In the genomic region with DNA sequence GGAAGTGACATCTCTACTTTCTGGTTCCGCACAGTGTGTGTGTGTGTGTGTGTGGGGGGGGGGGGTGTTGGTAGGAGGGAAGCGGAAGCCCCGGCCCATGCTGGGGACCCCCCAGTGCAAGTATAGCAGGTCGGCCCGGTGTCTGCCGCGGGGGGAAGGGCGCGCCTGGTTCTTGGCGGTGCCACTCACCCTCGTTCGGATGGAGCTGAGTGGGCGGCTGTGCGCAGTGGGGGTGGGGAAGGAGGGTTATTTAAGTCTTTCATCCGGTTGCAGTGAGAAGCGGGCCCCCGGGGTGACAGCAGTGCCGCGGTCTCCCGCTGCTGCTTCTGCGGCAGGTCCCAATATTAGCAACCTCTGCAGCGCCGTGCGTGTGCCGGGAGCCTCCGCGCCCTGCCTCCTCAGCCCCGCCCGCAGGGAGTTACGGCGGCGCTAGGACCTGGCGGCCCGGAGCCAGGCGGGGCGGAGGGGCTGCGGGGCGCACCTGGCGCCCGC, we compare ENCODE assay signal across 8 mouse cellular contexts. TPM values are rescaled to one million over a fixed set of nuclear protein-coding genes. Genes with fewer than 3 reads are reported as not detected.
DNase-seq lines count a peak whose midpoint lies in the region; ATAC-seq and TF ChIP-seq lines count a peak whose summit lies in the region.

No protein-coding gene starts in this region.

- no peaks in the 10 kb centered on the region for H3K36me3 ChIP-seq in forebrain, postnatal 0 days (ENCODE audit: insufficient read depth)
- no peaks in the 10 kb centered on the region for H3K36me3 ChIP-seq in midbrain, embryonic 15.5 days (replicated peaks)

- peaks cover 8% of the 10 kb centered on the region for H3K4me1 ChIP-seq in forebrain, postnatal 0 days (ENCODE audit: insufficient read depth)
- H3K4me1 ChIP-seq in midbrain, embryonic 15.5 days = peaks cover 35% of the 10 kb centered on the region

- H3K27me3 ChIP-seq in forebrain, postnatal 0 days (ENCODE audit: insufficient read depth, low read length) = peaks cover 26% of the 10 kb centered on the region
- peaks cover 34% of the 10 kb centered on the region for H3K27me3 ChIP-seq in midbrain, embryonic 15.5 days (replicated peaks)

- intact Hi-C loops in left cerebral cortex, postnatal 14 days (cut with DNase I) = loop anchor here (10.0 kb wide), 1 partner anchor 129 kb away; no protein-coding TSS in a partner anchor

- H3K27ac ChIP-seq in forebrain, postnatal 0 days (ENCODE audit: low read depth, low read length) = peak overlapping the region; percentile 0
- H3K27ac ChIP-seq in midbrain, embryonic 15.5 days = peak overlapping the region; percentile 85

- peak; percentile 80 for ATAC-seq in forebrain, postnatal 0 days
- peak; percentile 85 for ATAC-seq in midbrain, embryonic 15.5 days (replicated peaks)

- WGBS in forebrain, postnatal 0 days = 0% methylated on average over 40 of the region's 40 CpGs
- WGBS in midbrain, embryonic 15.5 days = under 1% methylated on average over 38 of the region's 40 CpGs

- peak overlapping the region; percentile 96 for H3K4me2 ChIP-seq in forebrain, postnatal 0 days (ENCODE audit: low read depth)
- H3K4me2 ChIP-seq in midbrain, embryonic 15.5 days = peak overlapping the region; percentile 97

- H3K9ac ChIP-seq in forebrain, postnatal 0 days = peak overlapping the region; percentile 62
- peak overlapping the region; percentile 73 for H3K9ac ChIP-seq in midbrain, embryonic 15.5 days

- no peak for TF ChIP-seq CTCF in forebrain, postnatal 0 days (IDR thresholded peaks at IDR 0.05; ENCODE audit: low read depth)

- peak; percentile 27 for DNase-seq in gastrocnemius, postnatal 10 days
- no peak for DNase-seq in gastrocnemius, adult 18-20 months (ENCODE audit: low spot score)
- peak; percentile 85 to 93 for DNase-seq in cerebellum, adult 18-20 months
- DNase-seq in forebrain, postnatal 0 days = peak; percentile 80
- DNase-seq in induced T-regulatory cell, adult 2 months (ENCODE audit: low read depth) = peak; percentile 56
- DNase-seq in left cerebral cortex, postnatal 14 days (ENCODE audit: low spot score in 2 of 2) = peak; percentile 68 to 75
- DNase-seq in thymus, adult 18-20 months = peak; percentile 24 to 39

- no peaks in the 10 kb centered on the region for H3K9me3 ChIP-seq in forebrain, postnatal 0 days (ENCODE audit: low read length)
- H3K9me3 ChIP-seq in midbrain, embryonic 15.5 days = no peaks in the 10 kb centered on the region

- H3K4me3 ChIP-seq in forebrain, postnatal 0 days (ENCODE audit: low read depth, low read length) = peak overlapping the region; percentile 63
- peak overlapping the region; percentile 84 for H3K4me3 ChIP-seq in midbrain, embryonic 15.5 days

RNA-seq across cellular contexts. Expression of a gene that starts 5.7 kb away (rescaled TPM):
- total RNA-seq in gastrocnemius, postnatal 10 days (2021) = 1 to 10 TPM; 1.2 to 1.8 TPM
- 1 to 10 TPM in 1 of 2 experiments, under 1 TPM in 1; 0.57 to 2.5 TPM for total RNA-seq in gastrocnemius, adult 18-20 months (2021)
- 6.9 and 14.8 TPM in 2 replicates for total RNA-seq in forebrain, postnatal 0 days (2014; rRNA removed)
- polyA plus RNA-seq in forebrain, postnatal 0 days (2015; fragmentation: Nextera tagmentation; extraction: Ambion mirVana) = 9.6 and 16.4 TPM in 2 replicates
- 10 to 100 TPM; 20.9 to 22.2 TPM for total RNA-seq in left cerebral cortex, postnatal 14 days (2021)
- polyA plus RNA-seq in midbrain, embryonic 15.5 days (2015; fragmentation: Nextera tagmentation; extraction: Ambion mirVana) = 20.8 and 21.0 TPM in 2 replicates
